Mouse (Mus musculus): ENCODE results near the gene Slc22a4.
"Not testable (repeated sequence)": the region's sequence is repeated elsewhere in the genome, so short reads cannot be mapped to it uniquely, and the experiment has no call there.

- TF ChIP-seq CTCF (IDR thresholded peaks at IDR 0.05; ENCODE audit: borderline replicate concordance, insufficient read depth, low read length); POLR2A (IDR thresholded peaks at IDR 0.05; ENCODE audit: low read depth, low read length): not testable (repeated sequence)
Observed at GRCm38 (mm10) chr11:53979456-53979787, 48.5 kb downstream of the Slc22a4 start.
